Mouse (Mus musculus): ENCODE results near the gene Lrrd1.

DNA sequence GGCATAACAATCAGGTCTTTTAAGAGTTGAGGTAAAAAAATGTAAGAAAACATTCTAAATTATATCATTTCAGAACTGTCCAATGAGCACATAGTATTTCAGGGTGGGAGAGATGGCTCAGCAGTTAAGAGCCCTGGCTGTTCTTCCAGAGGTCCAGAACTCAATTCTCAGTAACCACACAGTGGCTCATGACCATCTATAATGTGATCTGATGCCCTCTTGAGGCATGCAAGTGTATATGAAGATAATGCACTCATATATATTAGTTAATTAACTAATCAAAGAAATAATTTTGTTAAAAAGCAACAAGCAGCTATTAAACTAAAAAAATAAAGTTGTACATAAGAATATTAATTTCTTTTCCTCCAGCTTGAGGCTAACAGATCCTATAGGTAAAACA is 44.2 kb downstream of the Lrrd1 start:
- no peak for TF ChIP-seq CTCF (conservative IDR thresholded peaks at IDR 0.05; ENCODE audit: low read length)
- TF ChIP-seq POU5F1 (IDR thresholded peaks at IDR 0.05; ENCODE audit: borderline replicate concordance, low read length): no peak
- TF ChIP-seq NANOG (IDR thresholded peaks at IDR 0.05; ENCODE audit: borderline replicate concordance, low read length): no peak

Data from E14TG2a.4 (cell line).